Mouse (Mus musculus): ENCODE results near the gene Lztfl1. TPM values are rescaled to one million over a fixed set of nuclear protein-coding genes. Genes with fewer than 3 reads are reported as not detected.
"Not testable (repeated sequence)": the region's sequence is repeated elsewhere in the genome, so short reads cannot be mapped to it uniquely, and the experiment has no call there.

Gene Lztfl1
- total RNA-seq (2021): 10 to 100 TPM; 41.3 to 43.6 TPM
- long read RNA-seq, experiment 1, full-length matches to known transcripts: 17 of 21 reads
- long read RNA-seq, experiment 1, partial matches to known transcripts: 2 of 21 reads
- long read RNA-seq, experiment 1, other reads (novel, unspliced or antisense): 2 of 21 reads
- long read RNA-seq, experiment 2, full-length matches to known transcripts: 38 of 54 reads
- long read RNA-seq, experiment 2, partial matches to known transcripts: 8 of 54 reads
- long read RNA-seq, experiment 2, other reads (novel, unspliced or antisense): 8 of 54 reads

DNA sequence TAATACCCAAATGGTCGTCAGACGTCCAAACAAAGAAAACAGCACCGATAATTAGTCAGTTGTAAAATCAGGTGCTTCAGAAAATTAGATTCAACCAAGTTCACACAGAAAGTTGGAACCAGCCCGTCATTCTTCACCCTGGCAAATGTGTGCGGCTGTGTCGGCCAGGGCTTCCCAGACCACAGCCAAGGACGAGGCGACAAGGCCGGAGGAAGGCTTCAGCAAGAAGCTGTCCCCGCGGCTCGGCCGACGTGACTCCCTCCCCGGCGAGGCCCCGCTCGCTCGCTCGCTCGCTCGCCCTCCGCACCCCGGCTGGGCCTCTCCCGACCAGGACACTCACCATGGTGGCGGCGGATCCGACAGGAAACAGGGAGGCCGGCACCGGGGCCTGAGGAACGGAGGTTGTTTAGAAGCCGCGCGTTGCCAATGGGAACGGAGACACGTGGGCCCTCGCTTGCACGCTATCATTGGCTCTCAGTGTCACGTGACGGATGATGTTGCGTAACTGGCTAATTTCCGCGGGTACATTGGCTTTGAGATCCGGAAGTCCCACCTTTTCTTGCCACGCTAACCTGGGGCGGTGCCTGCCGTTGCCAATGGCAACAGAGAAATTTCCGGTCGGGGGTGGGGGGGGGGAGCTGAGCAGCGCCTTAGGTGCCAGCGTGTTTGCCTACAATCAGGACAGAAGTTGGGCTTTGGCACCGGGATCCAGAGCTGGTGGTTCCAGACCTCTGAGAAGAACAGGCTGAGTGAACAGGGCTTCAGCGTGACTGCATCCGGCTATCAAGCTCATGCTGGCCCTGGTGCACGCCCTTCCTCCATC is at the start of gene Lztfl1:
Gene Lztfl1 (minus strand): TSS at position 512 of the 823 bp plus-strand sequence.
- peak; percentile 90 for DNase-seq (ENCODE audit: low spot score in 2 of 2)

- DNase-seq (ENCODE audit: low spot score in 2 of 2): no peak
Observed at GRCm38 (mm10) chr9:123766996-123767395, 49.5 kb upstream of the Lztfl1 start.

DNA sequence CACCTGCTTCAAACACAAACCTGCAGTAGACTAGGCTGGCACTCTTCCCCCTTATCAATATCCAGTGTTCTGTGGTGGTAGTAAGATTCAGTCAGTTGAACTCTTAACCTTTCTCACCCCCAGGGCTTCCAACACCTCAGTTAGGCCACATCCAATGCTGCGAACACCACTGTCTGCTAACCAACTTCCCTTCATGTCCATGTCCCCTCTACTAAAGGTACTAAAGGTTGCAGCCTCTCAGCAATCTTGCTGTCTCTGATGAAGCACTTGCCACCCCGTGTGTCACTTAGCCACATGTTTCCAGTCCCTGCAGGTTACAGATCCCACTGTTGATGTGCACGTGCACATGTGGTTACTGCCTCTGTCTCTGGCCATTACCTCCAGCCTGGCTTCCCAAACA is 46.3 kb upstream of the Lztfl1 start:
- no peak for DNase-seq (ENCODE audit: low spot score in 2 of 2)

GRCm38 (mm10) chr9:123762886-123763285 is 45.4 kb upstream of the Lztfl1 start:
- no peak for DNase-seq (ENCODE audit: low spot score in 2 of 2)

- no peak for DNase-seq (ENCODE audit: low spot score in 2 of 2)
Observed at GRCm38 (mm10) chr9:123760806-123761205, 43.3 kb upstream of the Lztfl1 start.

- DNase-seq (ENCODE audit: low spot score in 2 of 2): no peak
Observed at GRCm38 (mm10) chr9:123758645-123759044, 41.1 kb upstream of the Lztfl1 start.

- no peak for DNase-seq (ENCODE audit: low spot score in 2 of 2)
Observed at GRCm38 (mm10) chr9:123758156-123758555, 40.7 kb upstream of the Lztfl1 start.

DNA sequence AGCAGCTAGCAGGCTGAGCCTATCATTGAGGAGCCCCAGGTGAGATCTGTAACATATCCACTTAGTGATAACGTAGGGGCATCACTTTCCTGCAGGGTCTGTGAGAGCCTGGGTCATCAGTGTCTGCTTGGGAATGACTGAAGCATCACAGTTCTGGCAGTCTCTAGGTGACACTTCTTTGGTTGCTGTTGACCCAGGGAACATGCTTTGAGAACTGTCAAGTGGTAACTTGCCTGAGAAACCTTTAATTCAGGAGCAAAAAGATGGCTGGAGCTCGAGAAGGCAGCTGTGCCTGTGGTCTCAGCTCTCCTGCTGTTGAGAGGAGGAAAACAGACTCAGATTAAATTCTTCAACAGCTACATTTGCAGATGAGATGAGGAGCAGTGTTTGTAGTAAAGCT is 39.8 kb upstream of the Lztfl1 start:
- DNase-seq (ENCODE audit: low spot score in 2 of 2): no peak

DNA sequence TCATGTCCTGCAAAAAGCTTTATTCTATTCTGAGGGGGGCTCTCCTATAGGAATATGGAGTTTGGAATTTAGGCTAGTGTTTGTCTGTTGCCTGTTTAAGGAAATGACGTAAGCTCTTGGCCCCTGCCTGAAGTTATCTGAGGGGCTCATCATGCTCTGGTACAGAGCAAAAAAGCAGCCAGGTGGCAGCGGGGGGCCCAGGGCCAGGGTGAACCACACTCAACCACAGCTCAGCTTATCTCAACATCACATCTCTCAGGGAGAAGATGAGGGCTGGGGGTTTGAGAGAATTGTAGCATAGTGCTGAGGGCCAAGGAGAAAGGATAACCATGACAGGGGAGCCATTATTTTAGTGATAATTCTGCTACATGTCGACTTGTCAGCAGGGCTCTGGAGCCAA is 39.3 kb upstream of the Lztfl1 start:
- no peak for DNase-seq (ENCODE audit: low spot score in 2 of 2)

DNA sequence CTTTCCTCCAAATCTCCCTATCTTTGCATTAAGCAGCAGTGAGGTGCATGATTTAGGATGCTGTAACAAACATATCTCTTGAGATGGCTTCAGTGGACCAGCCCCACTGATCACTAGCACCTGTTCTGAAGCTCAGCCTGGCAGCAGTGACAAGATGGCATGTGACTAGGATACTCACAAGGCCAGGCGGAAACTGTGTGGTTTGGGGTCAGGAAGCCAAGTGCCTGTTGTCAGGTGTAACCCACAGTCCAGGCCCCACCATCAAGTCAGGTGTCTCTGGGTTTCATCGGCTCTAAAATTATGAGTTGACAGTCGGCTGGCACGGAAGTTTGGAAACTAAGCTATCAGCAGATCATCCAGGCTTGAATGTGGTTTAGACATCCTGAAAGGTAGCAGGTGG is 36.8 kb upstream of the Lztfl1 start:
- no peak for DNase-seq (ENCODE audit: low spot score in 2 of 2)

GRCm38 (mm10) chr9:123749687-123750086 is 32.2 kb upstream of the Lztfl1 start:
- not testable (repeated sequence) for DNase-seq (ENCODE audit: low spot score in 2 of 2)

DNA sequence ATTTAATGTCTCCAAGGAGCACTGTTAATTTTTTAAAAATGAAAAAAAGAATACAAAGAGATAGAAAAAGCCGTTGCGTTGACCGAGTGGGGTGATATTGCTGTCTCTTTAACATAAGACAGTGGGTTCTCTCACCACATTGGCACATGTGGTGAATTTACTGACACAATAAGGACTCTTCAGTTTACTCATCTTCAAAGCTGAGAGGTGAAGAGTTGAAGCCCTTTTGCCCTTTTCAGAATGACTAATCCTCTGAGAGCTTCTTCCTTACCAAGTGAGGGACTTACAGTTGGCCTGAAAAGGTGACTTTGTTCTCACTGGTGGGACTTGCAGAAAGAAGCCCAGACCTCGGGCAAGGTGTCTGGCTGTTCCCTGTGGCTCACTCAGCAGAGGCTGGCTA is 23.3 kb upstream of the Lztfl1 start:
- no peak for DNase-seq (ENCODE audit: low spot score in 2 of 2)

DNA sequence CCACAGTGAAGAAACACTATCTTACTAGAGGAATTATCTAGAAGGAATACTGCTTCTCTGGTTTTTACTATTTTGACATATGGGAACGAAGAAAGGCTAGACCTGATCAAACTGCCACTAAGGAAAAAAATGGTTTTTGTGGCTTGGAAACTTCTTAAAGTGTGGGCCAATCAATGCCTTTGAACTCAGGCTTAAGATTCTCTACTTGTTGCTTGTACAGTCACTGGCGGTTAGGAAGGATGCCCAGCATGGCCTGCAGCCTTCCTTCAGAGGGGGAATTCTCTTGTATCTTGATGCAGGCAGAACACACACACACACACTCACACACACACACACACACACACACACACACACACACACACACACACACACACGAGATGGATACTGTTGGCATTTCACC is 16.6 kb upstream of the Lztfl1 start:
- no peak for DNase-seq (ENCODE audit: low spot score in 2 of 2)

GRCm38 (mm10) chr9:123731271-123731670 is 13.8 kb upstream of the Lztfl1 start:
- no peak for DNase-seq (ENCODE audit: low spot score in 2 of 2)

GRCm38 (mm10) chr9:123722737-123723493 is 5.4 kb upstream of the Lztfl1 start:
- no peak for DNase-seq (ENCODE audit: low spot score in 2 of 2)

GRCm38 (mm10) chr9:123716301-123716700 is 1.2 kb downstream of the Lztfl1 start:
- DNase-seq (ENCODE audit: low spot score in 2 of 2): no peak

DNA sequence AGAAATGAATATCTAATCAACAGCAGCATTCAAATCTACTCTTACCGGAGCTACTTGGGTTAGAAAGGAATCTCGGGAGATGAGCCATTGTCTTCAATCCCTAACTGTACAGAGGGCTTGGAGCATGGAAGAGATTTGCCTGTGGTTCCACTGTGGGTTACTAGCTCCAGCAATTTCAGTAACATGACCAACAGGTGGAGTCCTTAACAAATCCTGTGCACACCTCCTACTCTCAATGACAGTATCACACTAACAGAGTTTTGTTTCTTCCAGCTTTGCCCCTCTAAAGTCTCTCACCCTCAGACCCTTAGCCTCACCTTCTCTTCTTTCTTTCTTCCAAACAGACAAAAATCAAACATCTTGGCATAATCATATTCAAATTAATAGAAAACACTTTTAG is 4.4 kb downstream of the Lztfl1 start:
- no peak for DNase-seq (ENCODE audit: low spot score in 2 of 2)

DNA sequence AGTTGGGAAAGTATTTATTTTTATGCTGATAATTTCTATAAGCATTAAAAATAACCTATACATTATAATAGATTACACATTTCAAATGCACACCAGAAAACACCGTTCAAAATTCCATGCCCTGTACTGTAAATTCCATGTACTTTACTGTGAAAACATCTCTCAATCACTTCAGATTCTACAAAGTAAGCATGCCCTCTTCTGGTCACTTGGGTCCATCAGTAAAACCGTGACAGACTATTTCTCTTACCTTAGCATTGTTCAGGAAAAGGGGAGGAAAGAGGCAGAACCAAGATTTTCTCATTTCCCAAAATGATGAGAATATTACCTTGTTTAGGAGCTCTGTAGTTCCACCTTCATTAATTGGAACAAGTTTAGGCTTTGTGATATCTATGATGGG is 8.3 kb downstream of the Lztfl1 start:
- no peak for DNase-seq (ENCODE audit: low spot score in 2 of 2)

GRCm38 (mm10) chr9:123701822-123702221 is 15.7 kb downstream of the Lztfl1 start:
- DNase-seq (ENCODE audit: low spot score in 2 of 2): no peak

DNA sequence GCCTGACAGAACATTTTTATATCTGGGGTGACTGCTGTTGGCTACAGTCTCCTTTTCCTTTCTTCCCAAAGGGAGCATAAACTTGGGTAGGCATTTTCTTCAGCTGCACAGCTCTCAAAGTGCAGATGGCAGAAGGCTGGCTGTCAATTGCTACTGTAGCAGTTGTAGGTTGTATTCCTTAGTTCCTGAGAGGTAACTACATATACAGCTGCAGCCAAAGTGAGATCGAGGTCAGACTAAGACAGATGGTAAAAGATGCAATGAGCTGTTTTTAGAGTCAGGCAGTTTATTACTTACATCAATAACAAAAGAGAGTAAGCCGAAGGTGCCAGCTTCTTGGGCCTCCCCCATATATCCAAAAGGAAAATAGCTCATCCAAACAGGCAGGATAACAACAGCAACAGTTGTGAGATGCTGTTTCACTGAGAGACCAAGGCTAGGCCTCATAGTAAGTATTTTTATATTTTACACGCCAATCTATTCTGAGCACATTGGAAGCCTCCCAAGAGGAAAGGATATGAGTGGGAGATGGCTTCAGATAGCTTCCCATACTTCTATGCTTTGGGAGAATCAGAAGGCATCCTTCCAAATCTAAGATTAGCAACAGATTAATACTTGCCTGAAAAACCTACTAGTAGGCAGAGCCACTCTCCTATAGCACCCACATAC is 21.7 kb downstream of the Lztfl1 start:
- no peak for DNase-seq (ENCODE audit: low spot score in 2 of 2)

GRCm38 (mm10) chr9:123688227-123688626 is 29.3 kb downstream of the Lztfl1 start:
- DNase-seq (ENCODE audit: low spot score in 2 of 2): no peak
